32 mouse cellular contexts compared by ENCODE assay signal in genomic region chr2:35079166-35079565, GRCm38 (mm10). TPM values are rescaled to one million over a fixed set of nuclear protein-coding genes. Genes with fewer than 3 reads are reported as not detected.
"Had no signal": no experiment of that assay in that cellular context is flagged by ENCODE, and none has a peak within 500 bp of the region (broad histone marks: within the 10 kb centered on the region; RNA-seq: fewer than 3 reads in every experiment).

No protein-coding gene starts in this region.

- H3K36me3 ChIP-seq: embryonic facial prominence, embryonic 10.5 days; embryonic facial prominence, embryonic 12.5 days; embryonic facial prominence, embryonic 13.5 days; embryonic facial prominence, embryonic 15.5 days; forebrain, embryonic 10.5 days; forebrain, embryonic 12.5 days; forebrain, embryonic 15.5 days had no signal

- H3K9me3 ChIP-seq: embryonic facial prominence, embryonic 10.5 days; embryonic facial prominence, embryonic 12.5 days; embryonic facial prominence, embryonic 13.5 days; embryonic facial prominence, embryonic 15.5 days; forebrain, embryonic 10.5 days; forebrain, embryonic 12.5 days; forebrain, embryonic 13.5 days; forebrain, embryonic 15.5 days had no signal

- H3K4me2 ChIP-seq: embryonic facial prominence, embryonic 12.5 days; embryonic facial prominence, embryonic 13.5 days; embryonic facial prominence, embryonic 15.5 days; forebrain, embryonic 12.5 days; forebrain, embryonic 13.5 days; forebrain, embryonic 15.5 days had no signal

- H3K4me1 ChIP-seq: embryonic facial prominence, embryonic 10.5 days; embryonic facial prominence, embryonic 12.5 days; embryonic facial prominence, embryonic 13.5 days; embryonic facial prominence, embryonic 15.5 days; forebrain, embryonic 10.5 days; forebrain, embryonic 12.5 days; forebrain, embryonic 13.5 days; forebrain, embryonic 15.5 days had no signal

- H3K9ac ChIP-seq: embryonic facial prominence, embryonic 12.5 days; embryonic facial prominence, embryonic 13.5 days; embryonic facial prominence, embryonic 15.5 days; forebrain, embryonic 12.5 days; forebrain, embryonic 13.5 days; forebrain, embryonic 15.5 days; forebrain, postnatal 0 days had no signal

- ATAC-seq: forebrain, embryonic 13.5 days; forebrain, embryonic 14.5 days; forebrain, embryonic 15.5 days; forebrain, embryonic 16.5 days; forebrain, postnatal 0 days had no signal

- H3K27me3 ChIP-seq: embryonic facial prominence, embryonic 12.5 days; embryonic facial prominence, embryonic 13.5 days; embryonic facial prominence, embryonic 15.5 days; forebrain, embryonic 12.5 days; forebrain, embryonic 13.5 days; forebrain, embryonic 15.5 days had no signal

- H3K4me3 ChIP-seq: embryonic facial prominence, embryonic 10.5 days; embryonic facial prominence, embryonic 12.5 days; embryonic facial prominence, embryonic 13.5 days; embryonic facial prominence, embryonic 15.5 days; erythroblast, embryonic 14.5 days; forebrain, embryonic 10.5 days; forebrain, embryonic 12.5 days; forebrain, embryonic 13.5 days; forebrain, embryonic 15.5 days; gastrocnemius, adult 2 months; heart, adult 2 months had no signal

- H3K27ac ChIP-seq: embryonic facial prominence, embryonic 10.5 days; embryonic facial prominence, embryonic 12.5 days; embryonic facial prominence, embryonic 13.5 days; embryonic facial prominence, embryonic 15.5 days; forebrain, embryonic 10.5 days; forebrain, embryonic 12.5 days; forebrain, embryonic 13.5 days; forebrain, embryonic 15.5 days; gastrocnemius, adult 2 months; heart, adult 2 months had no signal

- DNase-seq: cerebellum, adult 8-10 months; cerebellum, adult 9-10 months; cerebellum, adult 9-11 months; cerebellum, postnatal 10 days; cerebellum, postnatal 14 days; cerebellum, postnatal 25 days; cerebellum, postnatal 36 days; embryo, embryonic 11 days; forebrain, postnatal 0 days; gastrocnemius, adult 2 months; gastrocnemius, postnatal 10 days; gastrocnemius, postnatal 14 days; gastrocnemius, postnatal 25 days; gastrocnemius, postnatal 36 days; heart, adult 2 months had no signal

RNA-seq across cellular contexts. Expression of gene Hc, which starts 17.9 kb away (rescaled TPM):
- total RNA-seq: common myeloid progenitor, adult 5-6 weeks; gastrocnemius, adult 2 months; gastrocnemius, postnatal 14 days; gastrocnemius, postnatal 25 days; granulocyte monocyte progenitor cell, adult 5-6 weeks; heart, adult 2 months; heart, adult 8-10 months had no signal
- polyA plus RNA-seq: embryonic facial prominence, embryonic 13.5 days; embryonic facial prominence, embryonic 14.5 days; embryonic facial prominence, embryonic 15.5 days; erythroblast, embryonic 14.5 days; gonadal fat pad, adult 2 months had no signal

RNA-seq across cellular contexts. Expression of gene AI182371, which starts 22.2 kb away (rescaled TPM):
- total RNA-seq: gastrocnemius, adult 18-20 months; gastrocnemius, adult 2 months; gastrocnemius, postnatal 25 days; heart, adult 2 months had no signal
- polyA plus RNA-seq: erythroblast, embryonic 14.5 days had no signal
